Mouse (Mus musculus) kidney, adult 2 months (tissue): Measurements from ENCODE around the gene Gipc3.

Experiments
- CTCF ChIP-seq: fragments of 200-500 bp; conservative IDR thresholded peaks from 2 replicates; pipeline ENCODE4 v1.5.1; 2011; ENCODE audit warnings: low read depth, mild to moderate bottlenecking, control low read depth, low read length, moderate library complexity, mixed read lengths; ENCODE audit not compliant: insufficient read depth, insufficient read length
- POLR2A ChIP-seq: fragments of 200-500 bp; IDR thresholded peaks from one replicate; pipeline ENCODE4 v1.6.1; 2011; ENCODE audit warnings: low read depth, low read length, control low read depth

GRCm38 (mm10) chr10:81317273-81317672 is 25.8 kb downstream of the Gipc3 start:
- no peak for TF ChIP-seq POLR2A
- TF ChIP-seq CTCF, result no peak
